Mouse (Mus musculus) neural tube, embryonic 11.5 days (tissue): Measurements from ENCODE around the gene Rrp36. TPM values are rescaled to one million over a fixed set of nuclear protein-coding genes. Genes with fewer than 3 reads are reported as not detected.

Experiments used
- ATAC-seq: fragments of 200-750 bp; cut with Nextera tagmentation; 2 replicates; pipeline ENCODE4 v1.8.0; 2017; ENCODE audit warnings: moderate number of reproducible peaks, mild to moderate bottlenecking, moderate TSS enrichment, moderate library complexity; ENCODE audit not compliant: insufficient read depth, low FRiP score, low TSS enrichment
- DNase-seq: peaks from one replicate; pipeline ENCODE4 v3.0.0-alpha.2; 2015; ENCODE audit warnings: low spot score
- H3K27ac ChIP-seq: fragments of 300-500 bp; sonication (generic); 2 replicates; pipeline ENCODE4 v1.5.1; 2014; ENCODE audit warnings: low read depth, mild to moderate bottlenecking, low read length
- H3K27me3 ChIP-seq: fragments of 300-500 bp; sonication (generic); 2 replicates; pipeline ENCODE4 v1.6.1; 2014; ENCODE audit warnings: mild to moderate bottlenecking, low read length, mixed read lengths; ENCODE audit not compliant: control insufficient read depth, insufficient read depth
- H3K36me3 ChIP-seq: fragments of 300-500 bp; sonication (generic); 2 replicates; pipeline ENCODE4 v1.6.1; 2014; ENCODE audit warnings: mild to moderate bottlenecking, low read length, moderate library complexity, mixed read lengths; ENCODE audit not compliant: control insufficient read depth, insufficient read depth
- H3K4me1 ChIP-seq: fragments of 300-500 bp; sonication (generic); 2 replicates; pipeline ENCODE4 v1.6.1; 2014; ENCODE audit warnings: low read length, mixed read lengths; ENCODE audit not compliant: control insufficient read depth, insufficient read depth
- H3K4me2 ChIP-seq: fragments of 300-500 bp; sonication (generic); 2 replicates; pipeline ENCODE4 v1.6.1; 2014; ENCODE audit warnings: low read depth, mild to moderate bottlenecking, moderate library complexity
- H3K4me3 ChIP-seq: fragments of 300-500 bp; sonication (generic); 2 replicates; pipeline ENCODE4 v1.5.1; 2014; ENCODE audit warnings: low read depth, low read length
- H3K9ac ChIP-seq: fragments of 300-500 bp; sonication (generic); 2 replicates; pipeline ENCODE4 v1.6.1; 2014; ENCODE audit warnings: mild to moderate bottlenecking, low read length
- H3K9me3 ChIP-seq: fragments of 300-500 bp; sonication (generic); 2 replicates; pipeline ENCODE4 v1.6.1; 2016; ENCODE audit warnings: low read length; ENCODE audit not compliant: control insufficient read depth
- WGBS: fragments of 180-500 bp; shearing (Covaris S2); extraction: QIAGEN DNeasy Blood & Tissue Kit; methylation state at CpG from one replicate; pipeline ENCODE4 v1.1.7; 2014; 5-methylcytosine and 5-hydroxymethylcytosine counted together
- polyA plus RNA-seq: library from polyadenylated mRNA; unstranded; fragments of >200 nt; fragmentation: Nextera tagmentation; extraction: Ambion mirVana; gene quantifications from 2 replicates; pipeline ENCODE4 v1.2.1, GENCODE M21; 2014

The Rrp36 gene
- polyA plus RNA-seq, 1 experiment from 2014 or later = 49.8 TPM

- Histone ChIP-seq H3K36me3 (peaks cover 2% of the 10 kb centered on the region; the same call in 1 of the 2 replicates), H3K4me1 (peaks cover 36% of the 10 kb centered on the region), H3K4me3 (peak within 1 kb of the TSS; percentile 88), H3K4me2 (peak within 1 kb of the TSS; percentile 57), H3K27ac (peak within 1 kb of the TSS; percentile 78), H3K9ac (peak within 1 kb of the TSS; percentile 84), H3K9me3 (no peaks in the 10 kb centered on the region), H3K27me3 (no peaks in the 10 kb centered on the region)
- ATAC-seq = peak; percentile 76
- under 1% methylated on average over 75 of the region's 90 CpGs for WGBS
- DNase-seq = peak; percentile 91
These were observed 45.1 kb downstream of the Rrp36 start, which contains the start of gene Ptk7 for GRCm38 (mm10) chr17:46628791-46629684. Gene Ptk7, minus strand, starts transcription at chr17:46629504.

GRCm38 (mm10) chr17:46628471-46628790 lies 45.7 kb downstream of the Rrp36 start:
- Histone ChIP-seq H3K9ac (peak overlapping the region; percentile 84), H3K27ac (peak overlapping the region; percentile 78), H3K27me3 (no peaks in the 10 kb centered on the region), H3K36me3 (peaks cover 2% of the 10 kb centered on the region; the same call in 1 of the 2 replicates), H3K9me3 (no peaks in the 10 kb centered on the region), H3K4me2 (peak overlapping the region; percentile 57), H3K4me3 (peak overlapping the region; percentile 88), H3K4me1 (peaks cover 39% of the 10 kb centered on the region)
- ATAC-seq (0 out of 2 replicates have a peak, but pooled peaks have one; percentile 8), DNase-seq (peak; percentile 59)
- WGBS = 0% methylated on average over 13 of the region's 13 CpGs

GRCm38 (mm10) chr17:46627409-46627808 lies 46.7 kb downstream of the Rrp36 start:
- H3K4me3 ChIP-seq = peak overlapping the region; percentile 88
- peak overlapping the region; percentile 57 for H3K4me2 ChIP-seq
- DNase-seq (no peak), ATAC-seq (no peak)
- H3K9me3 ChIP-seq = no peaks in the 10 kb centered on the region
- H3K4me1 ChIP-seq = peaks cover 44% of the 10 kb centered on the region
- WGBS = 24% methylated on average over 6 of the region's 6 CpGs
- H3K36me3 ChIP-seq = no peaks in the 10 kb centered on the region; the same call in 1 of the 2 replicates
- H3K27me3 ChIP-seq = no peaks in the 10 kb centered on the region
- H3K27ac ChIP-seq = no peak overlapping the region
- peak overlapping the region; percentile 84; the same call in 1 of the 2 replicates for H3K9ac ChIP-seq

- Histone ChIP-seq H3K27me3 (no peaks in the 10 kb centered on the region), H3K4me1 (peaks cover 46% of the 10 kb centered on the region), H3K9me3 (no peaks in the 10 kb centered on the region), H3K9ac (no peak overlapping the region), H3K4me2 (peak overlapping the region; percentile 14; the same call in 1 of the 2 replicates), H3K36me3 (no peaks in the 10 kb centered on the region), H3K27ac (no peak overlapping the region), H3K4me3 (no peak overlapping the region)
- DNase-seq (no peak), ATAC-seq (no peak)
- WGBS = 50% methylated on average over 12 of the region's 12 CpGs
These were observed 49.6 kb downstream of the Rrp36 start for GRCm38 (mm10) chr17:46624598-46624997.

GRCm38 (mm10) chr17:46623819-46624557 lies 50.2 kb downstream of the Rrp36 start:
- no peaks in the 10 kb centered on the region for H3K9me3 ChIP-seq
- no peaks in the 10 kb centered on the region for H3K36me3 ChIP-seq
- DNase-seq (no peak), ATAC-seq (no peak)
- no peak overlapping the region for H3K4me3 ChIP-seq
- 23% methylated on average over 10 of the region's 10 CpGs for WGBS
- peaks cover 50% of the 10 kb centered on the region for H3K4me1 ChIP-seq
- H3K27me3 ChIP-seq = no peaks in the 10 kb centered on the region
- H3K4me2 ChIP-seq = peak overlapping the region; percentile 14; the same call in 1 of the 2 replicates
- H3K27ac ChIP-seq = no peak overlapping the region
- no peak overlapping the region; the same call in 1 of the 2 replicates for H3K9ac ChIP-seq

- peaks cover 61% of the 10 kb centered on the region for H3K4me1 ChIP-seq
- H3K4me3 ChIP-seq = no peak overlapping the region
- ATAC-seq (no peak), DNase-seq (no peak)
- WGBS = 75% methylated on average over 11 of the region's 11 CpGs
- no peaks in the 10 kb centered on the region for H3K36me3 ChIP-seq
- no peak overlapping the region for H3K27ac ChIP-seq
- H3K4me2 ChIP-seq = no peak overlapping the region
- H3K27me3 ChIP-seq = no peaks in the 10 kb centered on the region
- H3K9ac ChIP-seq = no peak overlapping the region
- no peaks in the 10 kb centered on the region for H3K9me3 ChIP-seq
These were observed 51.9 kb downstream of the Rrp36 start for GRCm38 (mm10) chr17:46622269-46622668.

- no peaks in the 10 kb centered on the region for H3K36me3 ChIP-seq
- no peaks in the 10 kb centered on the region for H3K27me3 ChIP-seq
- WGBS = 74% methylated on average over 15 of the region's 15 CpGs
- H3K4me3 ChIP-seq = no peak overlapping the region
- DNase-seq = no peak
- H3K9ac ChIP-seq = no peak overlapping the region
- no peak for ATAC-seq
- H3K9me3 ChIP-seq = no peaks in the 10 kb centered on the region
- peaks cover 59% of the 10 kb centered on the region for H3K4me1 ChIP-seq
- no peak overlapping the region for H3K4me2 ChIP-seq
- H3K27ac ChIP-seq = no peak overlapping the region
These were observed 52.8 kb downstream of the Rrp36 start for GRCm38 (mm10) chr17:46621324-46621723.

GRCm38 (mm10) chr17:46619683-46620357 lies 54.3 kb downstream of the Rrp36 start:
- H3K27me3 ChIP-seq = no peaks in the 10 kb centered on the region
- no peaks in the 10 kb centered on the region for H3K36me3 ChIP-seq
- no peak for DNase-seq
- no peak overlapping the region for H3K4me3 ChIP-seq
- H3K4me2 ChIP-seq = peak overlapping the region; percentile 9
- no peak for ATAC-seq
- H3K4me1 ChIP-seq = peaks cover 58% of the 10 kb centered on the region
- 18% methylated on average over 16 of the region's 16 CpGs for WGBS
- peak overlapping the region; percentile 63 for H3K9ac ChIP-seq
- no peaks in the 10 kb centered on the region for H3K9me3 ChIP-seq
- peak overlapping the region; percentile 83 for H3K27ac ChIP-seq
